Mouse (Mus musculus) spleen, adult 2 months (tissue): ENCODE data around the gene Trim40. TPM values are rescaled to one million over a fixed set of nuclear protein-coding genes. Genes with fewer than 3 reads are reported as not detected.

ENCODE experiments used
- DNase-seq, 2 experiments: peaks; one replicate each; pipeline versions ENCODE4 v3.0.0 to v3.0.0-alpha.2; 2012 to 2021; ENCODE audit warnings: low spot score in 2 of 2, low read depth in 1 of 2
- H3K27ac ChIP-seq: fragments of 200-500 bp; 2 replicates; pipeline ENCODE4 v1.5.1; 2012; ENCODE audit warnings: low read length, inconsistent platforms; ENCODE audit not compliant: insufficient read depth
- H3K27me3 ChIP-seq: fragments of 200-500 bp; 2 replicates; pipeline ENCODE4 v1.6.1; 2012; ENCODE audit warnings: mild to moderate bottlenecking, moderate library complexity, low read length, inconsistent platforms; ENCODE audit not compliant: control insufficient read depth, insufficient read depth
- H3K36me3 ChIP-seq: fragments of 200-500 bp; 2 replicates; pipeline ENCODE4 v1.6.1; 2012; ENCODE audit warnings: mild to moderate bottlenecking, low read length, inconsistent platforms; ENCODE audit not compliant: control insufficient read depth, insufficient read depth
- H3K4me1 ChIP-seq: fragments of 200-500 bp; 2 replicates; pipeline ENCODE4 v1.6.1; 2011; ENCODE audit warnings: inconsistent platforms; ENCODE audit not compliant: control insufficient read depth, insufficient read depth, insufficient read length
- H3K4me3 ChIP-seq: fragments of 200-500 bp; 2 replicates; pipeline ENCODE4 v1.5.1; 2011; ENCODE audit warnings: mild to moderate bottlenecking, inconsistent platforms; ENCODE audit not compliant: insufficient read depth, insufficient read length; ENCODE audit errors: extremely low read depth
- CTCF ChIP-seq: fragments of 200-500 bp; IDR thresholded peaks from 2 replicates; pipeline ENCODE4 v1.5.1; 2011; ENCODE audit warnings: mild to moderate bottlenecking, inconsistent platforms; ENCODE audit not compliant: insufficient read depth, insufficient read length, insufficient replicate concordance; ENCODE audit errors: extremely low read depth
- POLR2A ChIP-seq: fragments of 200-500 bp; IDR thresholded peaks from 2 replicates; pipeline ENCODE4 v1.6.1; 2011; ENCODE audit warnings: low read depth, low read length, inconsistent platforms
- WGBS: fragments of 180-500 bp; shearing (Covaris S2); methylation state at CpG from one replicate; pipeline ENCODE4 v1.1.7; 2018; 5-methylcytosine and 5-hydroxymethylcytosine counted together
- polyA plus RNA-seq: library from polyadenylated mRNA; depleted of rRNA; stranded (reverse); fragments of >200 nt; gene quantifications from 2 replicates; pipeline ENCODE4 v1.2.3, GENCODE M21; 2012

Gene Trim40
- polyA plus RNA-seq, 1 experiment = 0.19 TPM

DNA sequence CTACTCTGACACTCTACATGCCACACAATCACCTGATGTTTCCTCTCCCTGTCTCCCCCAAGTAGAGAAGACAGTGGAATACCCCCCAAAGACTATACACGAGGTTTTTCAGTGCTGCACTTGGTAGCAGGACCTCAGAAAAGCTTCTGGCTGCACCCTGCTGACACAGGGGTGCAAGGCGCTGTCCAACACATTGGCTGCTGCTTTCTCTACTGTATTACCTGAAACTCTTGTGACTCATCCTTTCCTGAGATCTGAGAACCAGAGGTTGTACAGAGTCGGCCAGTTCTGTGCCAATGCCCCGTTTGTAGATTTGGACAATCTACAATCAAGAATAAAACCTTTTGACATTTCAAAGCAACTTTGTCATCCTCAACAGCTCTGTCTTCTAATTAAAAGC, 19.9 kb upstream of the Trim40 start:
- WGBS = 45% methylated on average over 4 of the region's 4 CpGs
- peaks cover 2% of the 10 kb centered on the region; the same call in 1 of the 2 replicates for H3K27me3 ChIP-seq
- no peaks in the 10 kb centered on the region for H3K4me1 ChIP-seq
- H3K27ac ChIP-seq = no peak overlapping the region
- H3K4me3 ChIP-seq = no peak overlapping the region
- DNase-seq = no peak
- no peak for TF ChIP-seq POLR2A
- TF ChIP-seq CTCF = no peak
- no peaks in the 10 kb centered on the region for H3K36me3 ChIP-seq

DNA sequence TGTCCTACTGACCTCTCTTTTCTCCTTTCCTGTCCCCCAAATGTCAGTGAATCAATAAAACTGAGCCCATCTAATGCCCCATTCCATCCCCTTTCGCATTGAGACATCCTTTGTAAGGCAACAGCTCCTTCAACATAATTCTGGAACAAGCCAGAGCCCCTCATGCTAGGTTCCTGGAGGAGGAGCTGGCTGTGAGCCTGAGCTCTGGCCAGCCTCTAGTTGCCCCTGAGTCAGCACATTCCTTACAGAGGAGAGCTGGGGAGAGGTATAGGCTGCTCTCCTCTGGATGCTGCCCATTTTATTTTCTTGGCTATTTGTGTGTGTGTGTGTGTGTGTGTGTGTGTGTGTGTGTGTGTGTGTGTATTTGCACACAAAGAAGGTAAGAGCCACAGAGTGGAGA, 18.3 kb upstream of the Trim40 start:
- peaks cover 2% of the 10 kb centered on the region; the same call in 1 of the 2 replicates for H3K27me3 ChIP-seq
- no peaks in the 10 kb centered on the region for H3K4me1 ChIP-seq
- H3K36me3 ChIP-seq = no peaks in the 10 kb centered on the region
- H3K4me3 ChIP-seq = no peak overlapping the region
- no peak overlapping the region for H3K27ac ChIP-seq
- TF ChIP-seq POLR2A (no peak), CTCF (no peak)
- WGBS = 47% methylated on average over 1 of the region's 1 CpGs
- no peak for DNase-seq

GRCm38 (mm10) chr17:36903651-36904050, 13.7 kb upstream of the Trim40 start:
- DNase-seq = no peak
- no peak overlapping the region for H3K4me3 ChIP-seq
- TF ChIP-seq POLR2A (no peak), CTCF (no peak)
- H3K27me3 ChIP-seq = no peaks in the 10 kb centered on the region
- H3K27ac ChIP-seq = no peak overlapping the region
- 70% methylated on average over 3 of the region's 3 CpGs for WGBS
- no peaks in the 10 kb centered on the region for H3K4me1 ChIP-seq
- no peaks in the 10 kb centered on the region for H3K36me3 ChIP-seq

- no peak for DNase-seq
- Histone ChIP-seq H3K4me1 (no peaks in the 10 kb centered on the region), H3K27ac (no peak overlapping the region), H3K4me3 (no peak overlapping the region), H3K36me3 (no peaks in the 10 kb centered on the region), H3K27me3 (no peaks in the 10 kb centered on the region)
- TF ChIP-seq CTCF = no peak
- no peak for TF ChIP-seq POLR2A
- WGBS = 15% methylated on average over 1 of the region's 1 CpGs
Observed at GRCm38 (mm10) chr17:36900691-36901090, 10.8 kb upstream of the Trim40 start.

- Histone ChIP-seq H3K4me1 (no peaks in the 10 kb centered on the region), H3K36me3 (no peaks in the 10 kb centered on the region), H3K4me3 (no peak overlapping the region), H3K27ac (no peak overlapping the region), H3K27me3 (no peaks in the 10 kb centered on the region)
- TF ChIP-seq CTCF (no peak), POLR2A (no peak)
- 92% methylated on average over 5 of the region's 5 CpGs for WGBS
- DNase-seq = no peak
Observed at GRCm38 (mm10) chr17:36900001-36900400, 10.1 kb upstream of the Trim40 start.

DNA sequence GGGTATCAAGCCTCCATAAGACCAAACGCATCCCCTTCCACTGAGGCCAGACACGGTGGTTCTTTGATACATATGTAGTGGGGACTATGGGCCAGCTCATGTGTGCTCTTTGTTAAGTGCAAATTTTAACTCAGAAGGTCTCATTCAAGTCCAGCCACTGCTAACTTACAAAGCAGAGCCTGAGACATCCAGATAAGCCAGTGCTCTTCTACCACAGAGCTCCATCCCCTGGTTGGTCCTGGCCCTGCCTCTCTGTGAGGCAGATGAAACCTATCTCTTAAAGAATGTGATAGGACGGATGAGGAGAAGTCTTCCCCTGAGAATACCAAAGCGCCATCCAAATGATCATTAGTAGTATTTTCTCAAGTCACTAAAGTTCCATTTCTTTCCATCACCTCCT, 9.5 kb upstream of the Trim40 start:
- DNase-seq = no peak
- Histone ChIP-seq H3K27me3 (no peaks in the 10 kb centered on the region), H3K4me3 (no peak overlapping the region), H3K4me1 (no peaks in the 10 kb centered on the region), H3K36me3 (no peaks in the 10 kb centered on the region), H3K27ac (no peak overlapping the region)
- WGBS = 86% methylated on average over 4 of the region's 4 CpGs
- no peak for TF ChIP-seq CTCF

- WGBS = 69% methylated on average over 6 of the region's 6 CpGs
- no peak within 1 kb of the TSS for H3K4me3 ChIP-seq
- no peaks in the 10 kb centered on the region for H3K4me1 ChIP-seq
- no peaks in the 10 kb centered on the region for H3K27me3 ChIP-seq
- no peak for DNase-seq
- no peaks in the 10 kb centered on the region for H3K36me3 ChIP-seq
- no peak for TF ChIP-seq POLR2A
- TF ChIP-seq CTCF = no peak
- no peak within 1 kb of the TSS for H3K27ac ChIP-seq
Observed at GRCm38 (mm10) chr17:36897552-36898205, 7.8 kb upstream of the Trim40 start, which contains the start of gene Trim31. Gene Trim31, plus strand, starts transcription at chr17:36898118.
